Mouse (Mus musculus) midbrain, embryonic 10.5 days (tissue): ENCODE results near the gene Col9a1. TPM values are rescaled to one million over a fixed set of nuclear protein-coding genes. Genes with fewer than 3 reads are reported as not detected.

Experiments
- DNase-seq: peaks from one replicate; pipeline ENCODE4 v3.0.0-alpha.2; 2017; ENCODE audit warnings: low spot score
- H3K27ac ChIP-seq: fragments of 300-500 bp; sonication (generic); replicated peaks from 2 replicates; pipeline ENCODE4 v1.5.1; 2016; ENCODE audit warnings: mild to moderate bottlenecking
- H3K27me3 ChIP-seq: fragments of 300-500 bp; sonication (generic); 2 replicates; pipeline ENCODE4 v1.6.1; 2016; ENCODE audit warnings: low read depth, mild to moderate bottlenecking; ENCODE audit not compliant: poor library complexity, severe bottlenecking
- H3K36me3 ChIP-seq: fragments of 300-500 bp; sonication (generic); 2 replicates; pipeline ENCODE4 v1.6.1; 2016; ENCODE audit warnings: mild to moderate bottlenecking, moderate library complexity
- H3K4me1 ChIP-seq: fragments of 300-500 bp; sonication (generic); 2 replicates; pipeline ENCODE4 v1.6.1; 2016
- H3K4me3 ChIP-seq: fragments of 300-500 bp; sonication (generic); 2 replicates; pipeline ENCODE4 v1.5.1; 2016; ENCODE audit warnings: mild to moderate bottlenecking, moderate library complexity
- H3K9me3 ChIP-seq: fragments of 300-500 bp; sonication (generic); replicated peaks from 2 replicates; pipeline ENCODE4 v1.6.1; 2016; ENCODE audit warnings: mild to moderate bottlenecking
- WGBS: fragments of 180-500 bp; shearing (Covaris S2); methylation state at CpG from one replicate; pipeline ENCODE4 v1.1.7; 2016; 5-methylcytosine and 5-hydroxymethylcytosine counted together
- polyA plus RNA-seq: library from polyadenylated mRNA; unstranded; fragments of >200 nt; fragmentation: Nextera tagmentation; extraction: Ambion mirVana; gene quantifications from 2 replicates; pipeline ENCODE4 v1.2.1, GENCODE M21; 2016

Gene Col9a1
- polyA plus RNA-seq, 1 experiment from 2014 or later, result 24.5 TPM

- 78% methylated on average over 6 of the region's 6 CpGs for WGBS
- Histone ChIP-seq H3K27ac (no peak overlapping the region), H3K4me3 (no peak overlapping the region)
These were observed 82.0 kb downstream of the Col9a1 start for GRCm38 (mm10) chr1:24259419-24259818.

GRCm38 (mm10) chr1:24261181-24261580 is 83.8 kb downstream of the Col9a1 start:
- DNase-seq, result no peak
- Histone ChIP-seq H3K36me3 (no peaks in the 10 kb centered on the region), H3K9me3 (no peaks in the 10 kb centered on the region), H3K27me3 (peaks cover 5% of the 10 kb centered on the region; the same call in 1 of the 2 replicates), H3K4me1 (no peaks in the 10 kb centered on the region), H3K27ac (no peak overlapping the region), H3K4me3 (no peak overlapping the region)

More at GRCm38 (mm10) chr1:24259419-24259818, 82.0 kb downstream of the Col9a1 start:
- Histone ChIP-seq H3K4me1 (no peaks in the 10 kb centered on the region), H3K27me3 (peaks cover under 1% of the 10 kb centered on the region; the same call in 1 of the 2 replicates), H3K9me3 (no peaks in the 10 kb centered on the region), H3K36me3 (no peaks in the 10 kb centered on the region)
- DNase-seq, result no peak

- no peak overlapping the region; the same call in 1 of the 2 replicates for H3K4me3 ChIP-seq
- H3K27ac ChIP-seq, result 0 out of 2 replicates have a peak overlapping the region, but pooled peaks have one; percentile 9
- DNase-seq, result no peak
- peaks cover 14% of the 10 kb centered on the region for H3K4me1 ChIP-seq
- H3K36me3 ChIP-seq, result no peaks in the 10 kb centered on the region
- H3K27me3 ChIP-seq, result peaks cover 5% of the 10 kb centered on the region; the same call in 1 of the 2 replicates
- no peaks in the 10 kb centered on the region for H3K9me3 ChIP-seq
- 23% methylated on average over 3 of the region's 3 CpGs for WGBS
These were observed 89.6 kb downstream of the Col9a1 start for GRCm38 (mm10) chr1:24267022-24267421.

DNA sequence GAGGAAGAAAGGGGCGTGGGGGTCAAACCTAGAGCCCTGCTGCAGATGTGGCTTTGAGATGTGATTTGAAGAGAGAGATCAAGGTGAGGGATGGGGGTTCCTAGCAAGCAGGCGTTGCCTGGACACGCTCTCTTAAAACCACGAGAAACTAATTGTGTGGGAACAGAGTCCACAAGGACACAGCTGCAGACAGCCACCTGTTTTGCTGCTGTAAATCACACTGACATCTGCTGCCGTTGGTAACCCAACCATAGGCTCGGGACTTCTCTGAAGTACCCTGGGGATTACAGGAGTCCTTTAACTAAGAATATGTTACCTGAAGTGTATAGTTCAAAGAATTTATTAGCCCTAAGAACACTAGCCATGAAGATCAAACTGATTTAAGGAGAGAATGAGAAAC is 109.0 kb downstream of the Col9a1 start:
- H3K27me3 ChIP-seq, result no peaks in the 10 kb centered on the region
- H3K27ac ChIP-seq, result no peak overlapping the region
- DNase-seq, result no peak
- H3K4me1 ChIP-seq, result no peaks in the 10 kb centered on the region; the same call in 1 of the 2 replicates
- H3K9me3 ChIP-seq, result no peaks in the 10 kb centered on the region
- H3K36me3 ChIP-seq, result no peaks in the 10 kb centered on the region
- H3K4me3 ChIP-seq, result no peak overlapping the region
- WGBS, result 81% methylated on average over 6 of the region's 6 CpGs

DNA sequence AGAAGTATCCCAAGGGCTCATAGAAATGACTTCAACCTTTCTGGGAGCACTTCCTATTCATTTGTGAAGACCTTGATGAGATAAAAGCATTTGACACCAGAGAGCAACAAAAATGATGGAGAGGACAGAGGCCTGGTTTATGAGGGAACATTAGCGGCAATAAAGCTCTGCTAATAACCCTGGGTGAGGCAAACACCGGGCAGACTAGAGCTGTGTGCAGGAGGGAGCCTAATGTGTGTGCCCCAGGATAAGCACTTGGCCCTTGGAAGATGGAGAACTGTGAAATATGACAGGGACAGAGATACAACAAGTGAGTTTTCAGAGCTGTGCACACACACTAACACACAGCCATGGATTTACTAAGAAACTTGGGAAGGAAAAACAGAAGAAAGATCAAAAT is 115.1 kb downstream of the Col9a1 start:
- H3K4me1 ChIP-seq, result no peaks in the 10 kb centered on the region
- H3K27ac ChIP-seq, result no peak overlapping the region
- WGBS, result 92% methylated on average over 2 of the region's 2 CpGs
- no peak for DNase-seq
- H3K36me3 ChIP-seq, result no peaks in the 10 kb centered on the region
- H3K4me3 ChIP-seq, result no peak overlapping the region
- H3K9me3 ChIP-seq, result no peaks in the 10 kb centered on the region
- H3K27me3 ChIP-seq, result no peaks in the 10 kb centered on the region

GRCm38 (mm10) chr1:24294979-24295942 is 117.9 kb downstream of the Col9a1 start:
- 83% methylated on average over 7 of the region's 7 CpGs for WGBS
- no peak overlapping the region for H3K4me3 ChIP-seq
- no peaks in the 10 kb centered on the region for H3K4me1 ChIP-seq
- no peaks in the 10 kb centered on the region for H3K27me3 ChIP-seq
- H3K9me3 ChIP-seq, result no peaks in the 10 kb centered on the region
- no peaks in the 10 kb centered on the region for H3K36me3 ChIP-seq
- no peak for DNase-seq
- no peak overlapping the region for H3K27ac ChIP-seq

- no peaks in the 10 kb centered on the region for H3K27me3 ChIP-seq
- H3K4me1 ChIP-seq, result peaks cover 7% of the 10 kb centered on the region; the same call in 1 of the 2 replicates
- H3K36me3 ChIP-seq, result no peaks in the 10 kb centered on the region
- DNase-seq, result no peak
- no peak overlapping the region for H3K27ac ChIP-seq
- no peaks in the 10 kb centered on the region for H3K9me3 ChIP-seq
- no peak overlapping the region for H3K4me3 ChIP-seq
- WGBS, result 85% methylated on average over 3 of the region's 3 CpGs
These were observed 123.3 kb downstream of the Col9a1 start for GRCm38 (mm10) chr1:24300700-24301099.

Other genes with a start within 250 kb of the Col9a1 start
- 78.0 and 80.1 TPM in 2 replicates for gene Sdhaf4, start 172.0 kb upstream of the Col9a1 start, polyA plus RNA-seq
- gene Fam135a, start 77.3 kb upstream of the Col9a1 start, polyA plus RNA-seq, result 35.4 and 35.8 TPM in 2 replicates